Mouse (Mus musculus) hematopoietic stem cell, adult 5-6 weeks (primary cell): ENCODE results near the gene Pigc. TPM values are rescaled to one million over a fixed set of nuclear protein-coding genes. Genes with fewer than 3 reads are reported as not detected.

Source experiments
- ATAC-seq, 2 experiments: fragments of 125-278 bp in 1 of 2; replicated peaks in 1 of 2; 2 replicates each; pipeline ENCODE4 v1.8.0; 2016 to 2017; ENCODE audit warnings: inconsistent platforms in 2 of 2, mild to moderate bottlenecking in 2 of 2, moderate number of reproducible peaks in 2 of 2, low read depth in 1 of 2, moderate TSS enrichment in 1 of 2; ENCODE audit not compliant: low FRiP score in 2 of 2, poor library complexity in 2 of 2, severe bottlenecking in 2 of 2, insufficient read depth in 1 of 2, low TSS enrichment in 1 of 2
- total RNA-seq: library from RNA; stranded (forward); fragments of 172-1452, 232-1000 nt; gene quantifications from 2 replicates; pipeline ENCODE4 v1.2.3, GENCODE M21; 2017

The Pigc gene
- total RNA-seq, 1 experiment from 2014 or later = 14.9 TPM

DNA sequence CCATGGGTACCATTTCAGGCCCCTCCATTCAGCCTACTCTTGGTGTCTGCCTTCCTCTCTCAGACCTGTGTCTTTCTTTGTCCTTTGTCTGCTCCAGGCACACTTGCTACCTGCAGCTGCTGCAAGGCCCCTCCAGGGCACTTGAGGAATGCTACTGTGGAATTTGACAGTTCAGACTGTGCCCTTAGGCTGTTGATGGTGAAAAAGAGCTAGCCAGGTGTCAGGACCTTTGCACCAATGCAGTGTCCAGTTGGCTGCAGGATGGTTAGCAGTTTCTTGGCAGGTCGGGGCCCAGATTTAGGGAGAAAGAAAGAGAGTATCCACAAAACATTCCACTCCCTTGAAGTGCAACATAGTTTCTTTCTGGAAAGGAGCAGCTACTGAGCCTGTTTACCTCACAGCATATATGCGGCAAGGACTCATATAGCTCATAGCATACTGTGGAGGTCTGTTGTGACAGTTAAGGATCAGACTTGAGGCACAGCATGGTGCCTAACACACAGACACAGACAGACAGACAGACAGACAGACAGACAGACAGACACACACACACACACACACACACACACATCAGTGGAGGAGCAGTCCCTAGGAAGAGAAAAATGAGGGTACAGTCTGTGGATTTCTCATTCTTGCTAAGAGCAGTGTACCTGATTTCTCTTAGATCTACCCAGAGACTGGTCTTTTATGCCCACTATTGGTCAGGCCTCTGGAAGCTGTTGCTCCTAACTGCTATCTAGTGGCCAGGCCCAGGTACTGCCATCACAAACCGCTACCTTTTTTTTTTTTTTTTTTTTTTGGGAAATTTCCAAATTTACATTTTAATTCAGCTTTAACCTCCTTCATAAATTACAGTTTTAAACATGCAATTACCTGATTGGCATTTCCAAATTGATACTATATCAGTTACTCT is 6.3 kb upstream of the Pigc start:
- peak; percentile 86 to 92; a peak in 3 of 4 replicates for ATAC-seq

DNA sequence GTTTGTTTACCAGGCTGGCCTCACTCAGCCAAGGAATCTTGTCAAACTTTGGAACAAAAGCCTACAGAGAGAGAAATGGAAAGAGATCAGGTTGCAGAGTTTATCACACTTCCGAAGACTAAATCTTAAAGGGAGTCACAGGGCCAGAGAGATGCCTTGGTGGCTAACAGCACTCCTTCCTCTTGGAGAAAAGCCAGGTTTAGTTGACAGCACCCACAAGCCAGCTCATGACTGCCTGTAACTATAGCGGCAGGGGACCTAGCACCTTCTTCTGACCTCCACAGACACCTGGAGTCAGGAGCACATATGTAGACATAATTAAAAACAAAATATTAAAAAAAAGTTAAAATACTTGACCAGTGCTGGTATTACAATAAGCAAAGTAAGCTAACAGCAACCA is 1.1 kb upstream of the Pigc start:
- ATAC-seq = 0 out of 4 replicates have a peak, but pooled peaks have one; percentile 18 to 35

DNA sequence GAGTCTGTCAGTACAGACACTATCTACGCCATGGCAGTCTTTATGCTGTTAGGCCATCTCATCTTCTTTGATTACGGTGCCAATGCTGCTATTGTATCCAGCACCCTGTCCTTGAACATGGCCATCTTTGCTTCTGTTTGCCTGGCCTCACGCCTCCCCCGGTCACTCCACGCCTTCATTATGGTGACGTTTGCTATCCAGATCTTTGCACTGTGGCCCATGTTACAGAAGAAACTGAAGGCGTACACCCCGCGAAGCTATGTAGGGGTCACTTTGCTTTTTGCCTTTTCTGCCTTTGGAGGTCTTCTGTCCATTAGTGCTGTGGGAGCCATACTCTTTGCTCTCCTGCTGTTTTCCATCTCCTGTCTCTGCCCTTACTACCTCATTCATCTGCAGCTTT is 1.9 kb downstream of the Pigc start:
- no peak for ATAC-seq

DNA sequence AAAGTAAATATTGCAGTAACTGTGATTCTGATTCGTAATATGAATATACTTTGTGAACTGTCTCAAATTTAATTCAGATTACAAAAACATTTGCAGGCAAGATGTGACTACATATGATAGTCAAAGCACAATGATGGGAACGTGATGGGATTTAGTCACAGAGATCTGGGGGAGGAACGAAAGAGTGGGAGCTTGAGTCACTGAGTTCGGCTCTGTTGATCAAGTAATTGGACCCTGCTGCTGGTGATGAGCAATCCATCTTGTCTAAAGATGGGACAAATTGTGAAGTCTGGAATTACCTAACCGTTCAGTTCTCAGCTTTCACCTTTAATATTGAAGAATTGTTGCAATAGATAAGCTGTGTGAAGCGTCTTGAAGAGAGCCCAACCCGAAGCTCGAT is 3.2 kb downstream of the Pigc start:
- no peak for ATAC-seq

DNA sequence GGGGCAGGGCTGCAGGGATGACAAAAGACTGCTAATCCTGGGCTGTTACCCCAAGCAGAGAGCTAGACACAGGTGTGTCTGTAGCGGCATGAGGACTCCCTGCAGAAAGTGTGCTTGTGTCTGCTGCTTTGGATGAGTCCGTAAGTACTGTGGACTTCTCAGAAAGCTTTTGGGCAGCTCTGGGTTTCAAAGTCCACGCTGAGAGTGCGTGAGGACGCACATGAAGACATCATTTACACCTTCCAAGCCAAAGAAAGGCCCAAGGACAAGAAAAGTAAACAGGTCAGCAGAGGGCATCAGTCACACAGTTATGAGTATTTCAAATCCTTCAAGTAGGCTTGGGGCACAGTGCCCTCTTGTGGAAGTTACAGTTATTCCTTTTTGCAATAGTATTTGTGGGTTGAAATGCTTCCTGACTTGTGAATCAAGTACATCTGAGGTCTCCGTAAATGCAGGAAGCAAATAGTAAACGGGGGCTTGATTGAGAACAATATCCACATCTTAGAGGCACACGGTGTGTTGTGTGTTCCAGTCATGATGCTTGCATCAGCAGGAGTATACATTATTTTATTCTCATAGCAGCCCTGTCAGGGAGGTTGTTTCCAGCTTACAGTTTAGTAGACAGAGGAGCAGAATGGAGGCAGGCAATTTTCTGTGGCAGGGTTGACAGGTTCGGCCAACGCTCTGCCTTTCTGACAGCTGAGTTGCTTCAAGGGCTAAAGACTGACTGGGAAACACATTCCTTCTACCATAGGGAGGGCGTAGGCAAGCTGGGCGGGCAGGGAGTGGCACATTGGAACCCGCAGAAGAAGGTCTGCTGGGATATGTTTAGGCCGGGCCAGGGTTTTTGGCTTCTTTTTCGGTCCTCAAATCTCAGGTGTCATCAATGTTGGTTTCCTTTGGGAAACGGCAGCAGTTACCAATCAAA is 7.5 kb downstream of the Pigc start:
- ATAC-seq = peak; percentile 88 to 89

DNA sequence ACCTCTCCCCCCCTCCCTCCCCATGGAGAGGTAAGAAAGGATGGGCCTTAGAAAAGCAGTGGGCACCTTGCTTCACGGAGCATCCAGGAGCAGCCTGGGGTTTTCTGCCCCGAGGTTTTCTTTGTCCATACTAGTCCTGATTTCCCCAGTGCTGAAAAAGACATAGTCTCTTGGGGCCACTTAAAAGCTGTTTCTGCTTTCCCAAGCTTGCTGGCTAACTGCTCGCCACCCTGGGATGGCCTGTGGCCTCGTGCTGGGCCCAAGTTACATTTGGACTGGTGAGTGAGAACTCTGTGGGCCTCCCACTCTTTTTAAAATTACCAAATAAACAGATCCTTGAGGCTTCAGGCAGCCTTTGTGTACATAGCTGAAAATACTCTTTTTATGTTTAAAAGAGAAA is 8.3 kb downstream of the Pigc start:
- ATAC-seq = no peak

DNA sequence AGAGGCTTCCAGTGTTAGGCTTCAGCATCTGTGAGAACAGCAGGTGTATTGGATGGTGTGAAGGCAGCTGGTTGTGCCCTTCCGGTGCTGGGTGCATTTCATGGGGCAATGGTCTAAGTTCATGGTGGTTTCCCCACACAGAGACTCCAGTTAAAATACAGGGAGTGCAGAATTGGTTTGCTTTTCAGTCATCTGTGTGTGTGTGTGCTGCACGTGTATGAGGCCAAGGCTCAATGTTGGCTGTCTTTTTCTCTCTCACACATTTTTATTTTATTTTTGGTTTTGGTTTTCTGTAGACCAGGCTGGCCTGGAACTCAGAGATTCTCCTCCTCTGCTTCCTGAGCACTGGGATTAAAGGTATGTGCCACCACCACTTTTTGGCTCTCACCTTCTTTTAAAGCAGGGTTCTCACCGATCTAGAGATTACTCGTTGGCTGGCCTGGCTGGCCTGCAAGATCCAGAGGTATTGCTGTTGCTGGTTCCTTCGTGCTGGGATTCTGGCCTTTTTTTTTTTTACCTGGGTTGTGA is 9.3 kb downstream of the Pigc start:
- ATAC-seq = no peak

DNA sequence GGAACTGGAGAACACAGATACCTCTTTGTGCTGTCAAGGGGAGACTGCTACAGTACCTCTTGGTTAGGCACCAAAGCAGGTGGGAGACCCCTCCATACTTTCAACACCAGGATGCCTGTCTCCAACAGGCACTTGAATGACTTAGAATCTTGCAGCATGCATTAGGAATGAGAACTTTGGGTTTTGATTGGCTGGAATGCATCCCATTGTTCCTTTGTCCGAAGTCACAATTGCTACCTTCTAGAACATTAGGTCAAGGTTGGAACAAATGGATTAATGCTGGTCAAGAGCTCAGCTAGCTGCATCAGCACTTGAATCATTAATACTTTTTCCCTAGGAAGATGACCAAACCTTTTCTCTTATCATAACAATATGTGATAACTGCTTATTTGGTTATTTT is 10.6 kb downstream of the Pigc start, which contains the start of gene 4930558K02Rik:
TSS of gene 4930558K02Rik (minus strand) at position 101 of the 400 bp plus-strand sequence.
- no peak for ATAC-seq

DNA sequence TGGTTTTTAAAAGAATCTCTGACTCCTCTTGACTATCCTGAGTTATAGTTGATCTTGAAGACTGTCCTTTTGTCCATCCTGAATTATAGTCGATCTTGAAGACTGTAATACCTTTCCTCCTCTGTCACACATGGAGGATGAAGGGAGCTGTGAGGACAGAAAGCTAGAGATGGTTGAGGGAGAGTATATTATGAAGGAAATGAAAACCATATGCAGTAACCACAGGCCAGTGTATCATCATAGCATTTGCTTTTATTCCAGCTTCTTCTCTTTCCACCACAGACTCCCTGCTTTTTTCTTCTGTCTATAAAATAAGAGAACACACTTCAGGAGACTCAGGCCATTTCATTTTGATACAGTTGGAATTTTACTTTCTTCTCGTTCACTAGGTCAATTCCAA is 11.1 kb downstream of the Pigc start:
- no peak for ATAC-seq

DNA sequence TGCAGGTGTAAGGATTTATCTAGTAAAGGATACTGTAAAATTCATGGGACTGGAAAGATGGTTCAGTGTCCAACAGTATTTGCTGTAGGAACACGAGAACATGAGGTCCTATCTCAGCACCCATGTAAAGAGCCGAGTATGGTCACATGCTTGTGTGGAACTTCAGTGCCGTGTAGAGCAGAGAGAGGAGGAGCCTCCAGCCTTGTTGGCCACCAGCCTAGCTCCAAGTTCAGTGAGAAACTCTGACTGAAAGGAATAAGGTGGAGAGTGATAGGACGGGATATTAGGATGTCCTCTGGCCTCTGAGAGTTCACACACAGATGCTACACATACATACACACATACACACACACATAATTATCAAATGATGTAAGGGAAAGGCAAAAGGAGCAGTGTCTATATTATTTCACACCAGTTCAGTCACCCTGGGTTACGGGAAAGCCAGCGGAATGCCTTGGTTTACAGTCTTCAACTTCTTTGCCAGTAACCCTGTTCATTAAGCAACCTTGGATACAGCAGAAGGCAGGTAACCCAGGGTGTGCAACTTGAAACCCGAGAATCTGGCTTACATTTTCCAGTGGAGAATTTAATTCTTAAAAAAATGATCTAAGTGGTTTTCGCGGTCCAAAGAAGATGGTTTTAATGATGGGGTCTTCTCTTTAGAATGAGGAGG is 11.8 kb downstream of the Pigc start:
- no peak for ATAC-seq

DNA sequence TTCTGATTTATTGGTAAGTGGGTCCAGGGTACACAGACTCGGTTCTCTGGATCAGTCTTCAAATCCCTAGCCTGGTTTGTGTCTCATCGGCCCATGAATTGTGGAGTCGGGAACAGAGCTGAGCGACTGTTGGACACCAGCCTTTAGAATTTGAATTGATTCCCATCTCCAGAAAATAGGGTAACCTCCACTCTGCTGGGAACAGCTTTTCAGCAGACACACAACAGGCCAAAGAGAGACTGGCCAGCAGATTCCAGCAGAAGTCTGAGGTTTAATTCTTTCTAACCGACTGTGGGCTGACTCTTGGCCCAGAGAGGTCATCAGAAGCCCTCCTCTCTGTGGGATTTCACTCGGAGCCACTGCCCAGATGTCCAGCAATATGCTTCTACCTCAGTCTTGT is 14.5 kb downstream of the Pigc start:
- ATAC-seq = no peak

DNA sequence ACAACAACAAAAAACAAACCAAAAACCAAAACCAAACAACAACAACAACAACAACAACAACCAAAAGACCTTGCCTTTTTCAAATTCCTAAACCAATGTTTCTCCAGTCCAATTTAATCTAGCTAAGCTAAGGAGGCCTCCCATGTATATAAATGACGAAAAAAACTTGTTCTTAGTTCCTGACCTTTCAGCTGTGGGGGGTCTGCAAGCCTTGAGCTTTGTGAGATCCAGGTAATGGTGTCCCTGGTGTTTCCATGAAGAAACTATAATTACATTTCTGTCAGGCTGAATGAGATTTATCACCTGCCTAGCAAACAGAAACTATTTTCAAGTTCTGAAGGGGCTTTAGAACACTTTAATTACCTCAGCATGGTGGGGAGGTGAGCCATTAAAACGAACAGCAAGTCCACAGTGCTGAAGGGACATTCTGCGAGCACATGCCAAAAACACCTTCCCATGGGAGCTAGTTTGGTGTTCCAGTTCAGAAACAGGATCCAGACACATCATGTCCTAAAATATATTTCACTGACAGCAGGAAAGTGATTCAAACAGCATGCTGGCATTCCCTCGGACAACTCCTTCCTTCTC is 15.1 kb downstream of the Pigc start:
- no peak for ATAC-seq

DNA sequence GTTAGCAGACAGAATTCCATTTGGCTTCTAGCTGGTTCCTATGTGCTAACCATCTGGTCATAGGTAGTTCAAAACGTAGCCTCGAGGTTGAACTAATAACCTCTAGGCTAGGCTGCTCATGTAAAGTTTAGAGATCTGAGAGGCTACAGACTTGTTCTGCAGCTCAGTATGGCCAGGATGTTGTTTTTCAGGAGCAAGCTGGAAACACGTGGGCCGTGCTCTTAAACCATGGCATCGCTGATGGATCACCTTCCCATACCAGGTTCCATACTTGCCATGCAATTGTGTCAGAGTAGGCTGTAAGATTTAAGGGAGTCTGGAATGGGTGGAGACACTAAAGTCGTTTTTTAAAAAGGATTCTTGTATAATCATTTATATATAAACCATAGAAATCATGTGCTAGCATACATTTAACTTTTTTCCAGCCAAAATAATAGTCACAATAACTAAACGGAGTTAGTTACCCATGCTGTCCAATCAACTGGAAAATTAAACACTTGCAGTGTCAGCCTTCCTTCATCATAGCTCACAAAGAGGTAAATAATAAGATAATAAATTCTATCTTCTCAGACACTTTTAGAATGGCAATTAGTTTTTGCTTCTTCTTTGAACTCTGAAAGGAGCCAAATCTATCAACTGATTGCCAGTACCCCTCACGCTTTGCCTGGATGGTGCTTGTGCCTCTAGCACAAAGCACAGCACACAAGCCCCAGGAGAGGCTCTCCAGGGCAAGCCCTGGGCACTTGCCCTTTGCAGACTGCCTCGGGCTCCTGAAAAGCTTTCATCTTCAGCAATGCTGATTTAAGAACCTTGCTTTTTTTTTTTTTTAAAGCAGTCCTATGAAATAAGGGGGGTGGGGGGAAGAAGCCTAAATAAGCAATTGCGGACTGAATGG is 21.9 kb downstream of the Pigc start:
- ATAC-seq = no peak

DNA sequence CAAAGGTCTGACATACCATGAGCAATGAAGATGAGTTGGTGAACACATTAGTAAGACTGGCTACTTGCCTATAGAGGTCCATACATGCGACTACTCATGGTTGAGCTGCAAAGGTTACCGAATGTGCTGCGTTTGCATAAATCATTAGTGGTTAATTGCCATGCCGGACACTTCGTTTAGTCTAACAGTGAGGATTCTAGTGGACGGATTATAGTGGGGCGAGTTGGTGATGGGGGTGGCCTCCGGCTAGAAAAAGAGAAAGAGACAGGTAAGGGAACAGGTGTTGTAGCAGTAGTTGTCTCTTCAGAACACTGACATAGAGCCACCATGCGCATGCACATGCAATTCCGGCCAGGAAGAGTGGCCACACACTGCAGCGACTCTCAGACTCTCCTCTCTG is 22.9 kb downstream of the Pigc start:
- ATAC-seq = no peak

DNA sequence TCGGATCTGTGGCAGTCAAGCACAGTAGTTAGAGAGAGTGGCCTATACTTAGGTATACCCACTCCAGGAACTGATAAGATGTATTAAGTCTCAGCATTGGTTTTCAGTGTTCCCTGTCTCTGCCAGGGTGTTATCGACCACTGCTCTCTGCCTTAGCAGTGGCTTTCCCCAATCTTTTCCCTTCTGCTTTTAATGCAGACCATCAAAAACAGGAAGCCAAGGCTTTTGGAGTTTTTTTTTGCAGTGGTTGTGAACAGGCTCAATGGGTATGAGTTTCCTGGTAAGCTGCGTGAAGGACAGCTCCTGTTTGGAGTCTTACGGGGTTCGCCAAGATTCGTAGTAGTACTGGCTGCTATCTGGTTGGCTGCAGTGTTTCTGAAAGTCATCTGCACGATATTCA is 23.4 kb downstream of the Pigc start:
- ATAC-seq = no peak

DNA sequence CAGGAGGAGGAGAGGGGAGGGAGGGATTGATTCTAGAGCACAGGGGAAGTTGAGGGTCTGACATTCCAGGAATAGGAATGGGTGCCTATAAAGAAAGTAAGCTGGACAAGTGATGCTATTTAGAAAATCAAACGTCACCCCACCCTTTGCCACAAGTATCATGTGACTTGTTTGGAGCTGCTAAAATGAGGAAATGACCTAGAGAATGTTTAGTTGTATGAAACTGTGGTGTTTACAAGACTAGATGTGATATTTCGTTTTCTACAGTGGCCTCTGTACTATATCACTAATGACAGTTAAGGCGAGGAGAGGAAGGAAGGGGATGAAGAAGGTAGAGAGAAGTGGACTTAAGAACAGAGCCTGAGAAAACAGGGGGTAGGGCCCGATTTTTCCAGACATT is 29.8 kb downstream of the Pigc start:
- peak; percentile 82 to 84 for ATAC-seq
